ENCODE assay signal across 16 mouse cellular contexts in genomic region chr1:14570113-14570512, GRCm38 (mm10).
DNase-seq lines count a peak whose midpoint lies in the region; ATAC-seq and TF ChIP-seq lines count a peak whose summit lies in the region.
"Had no signal": no experiment of that assay in that cellular context is flagged by ENCODE, and none has a peak within 500 bp of the region (broad histone marks: within the 10 kb centered on the region; RNA-seq: fewer than 3 reads in every experiment).

No protein-coding gene starts in this region.

- no peak for TF ChIP-seq POLR2A in limb, embryonic 14.5 days (IDR thresholded peaks at IDR 0.05; ENCODE audit: borderline replicate concordance, extremely low read depth, insufficient read depth, insufficient read length)

- ATAC-seq in forebrain, embryonic 13.5 days, result peak; percentile 86
- ATAC-seq in forebrain, embryonic 11.5 days (replicated peaks; ENCODE audit: low FRiP score), result no peak
- no peak; the same call in 1 of the 2 replicates for ATAC-seq in limb, embryonic 11.5 days (ENCODE audit: insufficient number of reproducible peaks, low FRiP score, low TSS enrichment, low read depth)
- peak; percentile 22; the same call in 1 of the 2 replicates for ATAC-seq in embryonic facial prominence, embryonic 14.5 days (ENCODE audit: low read depth)
- ATAC-seq in limb, embryonic 14.5 days (ENCODE audit: low FRiP score, low read depth), result peak; percentile 55; the same call in 1 of the 2 replicates
- ATAC-seq: Patski had no signal

- no peaks in the 10 kb centered on the region for H3K27me3 ChIP-seq in forebrain, embryonic 13.5 days
- H3K27me3 ChIP-seq in forebrain, embryonic 11.5 days (ENCODE audit: control insufficient read depth, insufficient read depth, low read length), result no peaks in the 10 kb centered on the region
- H3K27me3 ChIP-seq in limb, embryonic 11.5 days (ENCODE audit: control insufficient read depth, insufficient read depth, low read length), result peaks cover 14% of the 10 kb centered on the region
- peaks cover 75% of the 10 kb centered on the region for H3K27me3 ChIP-seq in limb, embryonic 10.5 days (ENCODE audit: low read depth, poor library complexity, severe bottlenecking)
- no peaks in the 10 kb centered on the region for H3K27me3 ChIP-seq in embryonic facial prominence, embryonic 14.5 days (replicated peaks; ENCODE audit: control insufficient read depth, insufficient read depth, low read length)
- 0 out of 2 replicates have a peak, but pooled peaks cover 14% of the 10 kb centered on the region for H3K27me3 ChIP-seq in limb, embryonic 14.5 days (ENCODE audit: control insufficient read depth, insufficient read depth, low read length)
- H3K27me3 ChIP-seq: heart, embryonic 13.5 days; megakaryocyte, embryonic 14.5 days; Patski had no signal

- 0 out of 2 replicates have a peak, but pooled peaks cover 5% of the 10 kb centered on the region for H3K4me1 ChIP-seq in forebrain, embryonic 13.5 days
- no peaks in the 10 kb centered on the region for H3K4me1 ChIP-seq in forebrain, embryonic 11.5 days (replicated peaks; ENCODE audit: control insufficient read depth, insufficient read depth, low read length)
- H3K4me1 ChIP-seq in limb, embryonic 11.5 days (ENCODE audit: control insufficient read depth, insufficient read depth, low read length), result peaks cover 4% of the 10 kb centered on the region; the same call in 1 of the 2 replicates
- peaks cover 15% of the 10 kb centered on the region for H3K4me1 ChIP-seq in limb, embryonic 10.5 days
- no peaks in the 10 kb centered on the region for H3K4me1 ChIP-seq in embryonic facial prominence, embryonic 14.5 days (ENCODE audit: control insufficient read depth, insufficient read depth, low read length)
- H3K4me1 ChIP-seq in limb, embryonic 14.5 days (ENCODE audit: control insufficient read depth, insufficient read depth, low read length), result peaks cover 2% of the 10 kb centered on the region; the same call in 1 of the 2 replicates
- H3K4me1 ChIP-seq: heart, embryonic 13.5 days; megakaryocyte, embryonic 14.5 days had no signal

- H3K4me2 ChIP-seq in forebrain, embryonic 13.5 days, result no peak overlapping the region
- H3K4me2 ChIP-seq in forebrain, embryonic 11.5 days (ENCODE audit: low read depth, low read length, severe bottlenecking), result no peak overlapping the region
- H3K4me2 ChIP-seq in limb, embryonic 11.5 days (ENCODE audit: low read depth, severe bottlenecking), result no peak overlapping the region
- no peak overlapping the region for H3K4me2 ChIP-seq in embryonic facial prominence, embryonic 14.5 days (ENCODE audit: low read depth, low read length)
- no peak overlapping the region for H3K4me2 ChIP-seq in limb, embryonic 14.5 days (replicated peaks; ENCODE audit: low read depth, low read length, severe bottlenecking)
- H3K4me2 ChIP-seq: heart, embryonic 13.5 days had no signal

- no peaks in the 10 kb centered on the region for H3K9me3 ChIP-seq in forebrain, embryonic 13.5 days (replicated peaks)
- no peaks in the 10 kb centered on the region for H3K9me3 ChIP-seq in forebrain, embryonic 11.5 days (ENCODE audit: control insufficient read depth, low read length)
- H3K9me3 ChIP-seq in limb, embryonic 11.5 days (ENCODE audit: control insufficient read depth, low read length), result no peaks in the 10 kb centered on the region
- no peaks in the 10 kb centered on the region for H3K9me3 ChIP-seq in limb, embryonic 10.5 days (replicated peaks)
- H3K9me3 ChIP-seq in embryonic facial prominence, embryonic 14.5 days (ENCODE audit: control insufficient read depth, low read length), result no peaks in the 10 kb centered on the region
- no peaks in the 10 kb centered on the region for H3K9me3 ChIP-seq in limb, embryonic 14.5 days (ENCODE audit: control insufficient read depth, low read length)
- H3K9me3 ChIP-seq: heart, embryonic 13.5 days; megakaryocyte, embryonic 14.5 days had no signal

- H3K36me3 ChIP-seq in forebrain, embryonic 13.5 days (ENCODE audit: poor library complexity, severe bottlenecking), result no peaks in the 10 kb centered on the region
- H3K36me3 ChIP-seq in forebrain, embryonic 11.5 days (ENCODE audit: control insufficient read depth, insufficient read depth, low read length), result no peaks in the 10 kb centered on the region
- H3K36me3 ChIP-seq in limb, embryonic 11.5 days (ENCODE audit: control insufficient read depth, insufficient read depth, low read length), result no peaks in the 10 kb centered on the region
- no peaks in the 10 kb centered on the region for H3K36me3 ChIP-seq in limb, embryonic 10.5 days
- H3K36me3 ChIP-seq in embryonic facial prominence, embryonic 14.5 days (ENCODE audit: control insufficient read depth, insufficient read depth, low read length), result no peaks in the 10 kb centered on the region
- no peaks in the 10 kb centered on the region for H3K36me3 ChIP-seq in limb, embryonic 14.5 days (ENCODE audit: control insufficient read depth, insufficient read depth, low read length)
- H3K36me3 ChIP-seq: heart, embryonic 13.5 days had no signal

- H3K4me3 ChIP-seq in forebrain, embryonic 13.5 days, result no peak overlapping the region
- no peak overlapping the region for H3K4me3 ChIP-seq in forebrain, embryonic 11.5 days (ENCODE audit: low read depth, low read length)
- H3K4me3 ChIP-seq in limb, embryonic 11.5 days (ENCODE audit: low read depth, low read length), result no peak overlapping the region
- no peak overlapping the region for H3K4me3 ChIP-seq in limb, embryonic 10.5 days
- H3K4me3 ChIP-seq in embryonic facial prominence, embryonic 14.5 days (ENCODE audit: low read depth, low read length), result no peak overlapping the region
- H3K4me3 ChIP-seq in limb, embryonic 14.5 days (replicated peaks; ENCODE audit: low read length), result no peak overlapping the region
- H3K4me3 ChIP-seq: heart, embryonic 13.5 days; megakaryocyte, embryonic 14.5 days had no signal

- no peak overlapping the region for H3K9ac ChIP-seq in forebrain, embryonic 13.5 days
- no peak overlapping the region for H3K9ac ChIP-seq in forebrain, embryonic 11.5 days (ENCODE audit: low read length)
- no peak overlapping the region for H3K9ac ChIP-seq in limb, embryonic 11.5 days (ENCODE audit: low read length)
- H3K9ac ChIP-seq in embryonic facial prominence, embryonic 14.5 days (ENCODE audit: low read depth, low read length), result no peak overlapping the region
- no peak overlapping the region for H3K9ac ChIP-seq in limb, embryonic 14.5 days (ENCODE audit: low read depth, low read length, severe bottlenecking)
- H3K9ac ChIP-seq: heart, embryonic 13.5 days had no signal

- H3K27ac ChIP-seq in forebrain, embryonic 13.5 days, result no peak overlapping the region
- H3K27ac ChIP-seq in forebrain, embryonic 11.5 days (ENCODE audit: low read depth, low read length), result no peak overlapping the region
- no peak overlapping the region for H3K27ac ChIP-seq in limb, embryonic 11.5 days (replicated peaks; ENCODE audit: low read depth, low read length)
- no peak overlapping the region for H3K27ac ChIP-seq in limb, embryonic 10.5 days
- H3K27ac ChIP-seq in embryonic facial prominence, embryonic 14.5 days (replicated peaks; ENCODE audit: low read depth, low read length), result no peak overlapping the region
- no peak overlapping the region for H3K27ac ChIP-seq in limb, embryonic 14.5 days (replicated peaks; ENCODE audit: low read depth, low read length)
- H3K27ac ChIP-seq: heart, embryonic 13.5 days had no signal

- no peak for DNase-seq in forebrain, embryonic 11.5 days (ENCODE audit: low spot score)
- DNase-seq in limb, embryonic 11.5 days (ENCODE audit: low spot score), result peak; percentile 20
- no peak for DNase-seq in limb, embryonic 10.5 days (ENCODE audit: low spot score)
- DNase-seq in embryonic facial prominence, embryonic 14.5 days (ENCODE audit: low spot score), result peak; percentile 53
- DNase-seq in limb, embryonic 14.5 days (ENCODE audit: low spot score), result no peak
- no peak for DNase-seq in thymus, postnatal 0 days (ENCODE audit: low spot score)
- DNase-seq in heart, adult 9 months (ENCODE audit: low spot score in 2 of 2), result no peak
- DNase-seq: cerebellum, adult 11 months; liver; lung, adult 2 months; right cerebral cortex, postnatal 25 days; thymus, adult 2 months had no signal

- WGBS in forebrain, embryonic 13.5 days, result 62% methylated on average over 3 of the region's 3 CpGs
- WGBS in forebrain, embryonic 11.5 days, result 79% methylated on average over 3 of the region's 3 CpGs
- WGBS in limb, embryonic 11.5 days, result 28% methylated on average over 3 of the region's 3 CpGs
- 45% methylated on average over 3 of the region's 3 CpGs for WGBS in limb, embryonic 10.5 days
- 53% methylated on average over 3 of the region's 3 CpGs for WGBS in embryonic facial prominence, embryonic 14.5 days
- WGBS in limb, embryonic 14.5 days, result 29% methylated on average over 3 of the region's 3 CpGs

Comparison
In these comparisons a context has a peak if more than half of its experiments do, and no peak if none do; other contexts are left out.
1. ATAC-seq: peak in forebrain, embryonic 13.5 days (single experiment), embryonic facial prominence, embryonic 14.5 days (single experiment) and limb, embryonic 14.5 days (single experiment); none in forebrain, embryonic 11.5 days (single experiment) and limb, embryonic 11.5 days (single experiment).
2. DNase-seq: peak in limb, embryonic 11.5 days (single experiment) and embryonic facial prominence, embryonic 14.5 days (single experiment); none in forebrain, embryonic 11.5 days (single experiment), limb, embryonic 10.5 days (single experiment), limb, embryonic 14.5 days (single experiment), thymus, postnatal 0 days (single experiment) and heart, adult 9 months (0 of 2).